Mouse (Mus musculus) bone marrow, adult 2 months (tissue): ENCODE measurements around the gene Birc5. TPM values are rescaled to one million over a fixed set of nuclear protein-coding genes. Genes with fewer than 3 reads are reported as not detected.
"Not testable (repeated sequence)": the region's sequence is repeated elsewhere in the genome, so short reads cannot be mapped to it uniquely, and the experiment has no call there.

Experiments
- H3K27ac ChIP-seq: fragments of 200-500 bp; 2 replicates; pipeline ENCODE4 v1.5.1; 2012; ENCODE audit warnings: low read depth, mild to moderate bottlenecking, control low read depth, inconsistent platforms, low read length; ENCODE audit not compliant: control insufficient read depth, poor library complexity, insufficient read depth
- H3K4me1 ChIP-seq: fragments of 200-500 bp; 2 replicates; pipeline ENCODE4 v1.6.1; 2011; ENCODE audit warnings: low read length; ENCODE audit not compliant: control insufficient read depth, insufficient read depth
- H3K4me3 ChIP-seq: fragments of 200-500 bp; replicated peaks from 2 replicates; pipeline ENCODE3; 2011; ENCODE audit warnings: mild to moderate bottlenecking, low read depth, low read length, control low read depth; ENCODE audit not compliant: control insufficient read depth
- CTCF ChIP-seq: fragments of 200-500 bp; IDR thresholded peaks from 2 replicates; pipeline ENCODE4 v1.5.1; 2011; ENCODE audit warnings: low read length, control low read depth; ENCODE audit not compliant: control insufficient read depth, insufficient read depth
- POLR2A ChIP-seq: fragments of 200-500 bp; IDR thresholded peaks from 2 replicates; pipeline ENCODE4 v1.6.1; 2011; ENCODE audit warnings: low read depth, mild to moderate bottlenecking, control low read depth, low read length, borderline replicate concordance; ENCODE audit not compliant: control insufficient read depth
- WGBS: fragments of 180-500 bp; shearing (Covaris S2); methylation state at CpG from one replicate; pipeline ENCODE4 v1.1.7; 2018; 5-methylcytosine and 5-hydroxymethylcytosine counted together
- polyA plus RNA-seq: library from polyadenylated mRNA; stranded (reverse); fragments of >200 nt; gene quantifications from 2 replicates; pipeline ENCODE4 v1.2.4, GENCODE M21; 2011; ENCODE audit warnings: low replicate concordance; ENCODE audit not compliant: missing spikeins, insufficient read depth, insufficient read length

Gene Birc5
- polyA plus RNA-seq, 1 experiment, result 403 TPM

- Histone ChIP-seq H3K4me3 (no peak overlapping the region), H3K27ac (peak overlapping the region; percentile 79), H3K4me1 (peaks cover 12% of the 10 kb centered on the region)
- TF ChIP-seq CTCF, result no peak
- TF ChIP-seq POLR2A, result no peak
- 62% methylated on average over 2 of the region's 2 CpGs for WGBS
Observed at GRCm38 (mm10) chr11:117829671-117830215, 19.3 kb upstream of the Birc5 start.

DNA sequence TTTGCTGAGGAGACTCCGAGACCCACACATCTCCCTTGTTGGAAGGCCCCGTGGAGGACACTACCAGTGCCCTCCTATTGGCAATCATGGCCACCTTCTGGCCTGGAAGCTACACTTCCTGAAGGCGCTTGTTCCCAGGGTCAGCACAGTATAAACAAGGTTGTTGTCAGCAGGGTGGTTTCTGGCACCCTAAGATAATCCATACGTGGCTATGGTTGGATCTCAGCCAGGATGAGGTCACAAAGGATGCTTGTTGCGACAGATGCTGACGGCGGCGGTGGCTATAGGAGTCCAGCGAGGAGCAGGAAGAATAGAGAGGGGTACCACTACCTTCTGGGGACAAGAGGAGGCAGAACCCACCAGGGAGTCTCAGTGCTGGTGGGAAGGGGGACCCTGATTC lies 18.6 kb upstream of the Birc5 start:
- peak overlapping the region; percentile 50 for H3K4me3 ChIP-seq
- WGBS, result 32% methylated on average over 9 of the region's 9 CpGs
- H3K27ac ChIP-seq, result peak overlapping the region; percentile 79
- TF ChIP-seq POLR2A, result no peak
- no peak for TF ChIP-seq CTCF
- H3K4me1 ChIP-seq, result peaks cover 12% of the 10 kb centered on the region

DNA sequence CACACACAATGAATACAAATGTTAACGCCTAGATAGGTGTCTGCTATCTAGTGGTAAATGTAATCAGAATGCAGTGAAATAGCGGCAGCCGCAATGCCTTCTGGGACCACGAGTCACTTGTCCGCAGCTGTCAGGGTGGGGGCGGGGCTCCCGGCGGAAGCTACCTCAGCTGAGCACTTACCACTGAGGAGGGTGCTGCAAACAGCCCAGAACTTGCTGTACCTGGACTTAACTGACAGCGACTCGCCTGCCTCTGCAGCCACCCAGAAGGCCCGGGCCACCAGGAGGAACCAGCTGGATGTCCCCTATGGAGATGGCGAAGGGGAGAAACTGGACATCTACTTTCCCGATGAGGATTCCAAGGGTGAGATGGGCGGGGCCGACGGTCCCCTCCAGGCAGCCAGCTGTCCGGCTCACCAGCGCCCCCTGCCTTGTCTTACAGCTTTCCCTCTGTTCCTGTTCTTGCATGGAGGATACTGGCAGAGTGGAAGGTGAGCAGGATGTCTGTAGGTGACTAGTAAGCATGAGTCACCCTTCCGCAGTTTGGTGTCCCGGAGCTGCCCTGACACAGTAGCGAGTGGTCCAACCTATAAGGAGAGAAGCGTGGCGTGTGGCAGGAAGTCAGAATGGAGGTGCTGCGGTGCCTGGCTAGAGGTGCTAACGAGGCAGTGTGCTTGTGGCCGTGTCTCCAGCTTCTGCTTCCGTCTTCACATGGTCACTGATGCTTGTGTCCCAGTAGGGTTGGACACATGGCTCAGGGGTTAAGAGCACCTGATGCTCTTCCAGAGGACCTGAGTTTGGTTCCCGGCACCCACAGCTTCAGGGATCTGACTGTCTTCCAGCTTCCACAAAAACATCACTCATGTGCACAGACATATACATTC lies 16.7 kb upstream of the Birc5 start:
- Histone ChIP-seq H3K27ac (peak overlapping the region; percentile 96), H3K4me3 (peak overlapping the region; percentile 91), H3K4me1 (peaks cover 14% of the 10 kb centered on the region)
- TF ChIP-seq POLR2A, result peak; percentile 58; the same call in 1 of the 2 replicates
- peak; percentile 85 for TF ChIP-seq CTCF
- WGBS, result 4% methylated on average over 28 of the region's 28 CpGs

GRCm38 (mm10) chr11:117833509-117833908 lies 15.5 kb upstream of the Birc5 start:
- 88% methylated on average over 6 of the region's 6 CpGs for WGBS
- not testable (repeated sequence) for H3K27ac ChIP-seq, H3K4me3 ChIP-seq
- peaks cover 11% of the 10 kb centered on the region for H3K4me1 ChIP-seq

- H3K4me3 ChIP-seq, result no peak overlapping the region
- peaks cover 9% of the 10 kb centered on the region for H3K4me1 ChIP-seq
- WGBS, result 90% methylated on average over 8 of the region's 8 CpGs
- TF ChIP-seq CTCF (no peak), POLR2A (no peak)
- no peak overlapping the region for H3K27ac ChIP-seq
Observed at GRCm38 (mm10) chr11:117834086-117834485, 15.0 kb upstream of the Birc5 start.

DNA sequence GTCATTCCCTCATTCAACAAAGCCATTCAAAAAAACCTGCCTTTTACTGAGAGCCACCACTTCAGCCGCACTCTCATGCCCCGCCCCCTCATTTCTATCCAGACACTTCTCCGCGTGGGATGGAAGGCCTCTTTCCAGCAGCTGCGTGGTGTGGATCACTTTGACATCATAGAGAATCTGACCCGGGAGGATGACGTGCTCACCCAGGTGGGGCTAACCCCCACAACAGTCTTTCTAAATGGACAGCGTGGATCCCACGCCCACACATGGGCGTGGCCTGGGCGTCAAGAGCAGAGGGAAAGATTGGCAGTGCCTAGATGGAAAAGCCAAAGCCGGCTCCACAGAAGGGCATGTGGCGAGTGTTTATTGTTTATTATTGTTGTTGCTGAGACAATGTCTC lies 12.7 kb upstream of the Birc5 start:
- Histone ChIP-seq H3K27ac (no peak overlapping the region; the same call in 1 of the 2 replicates), H3K4me1 (peaks cover 8% of the 10 kb centered on the region), H3K4me3 (no peak overlapping the region)
- 49% methylated on average over 13 of the region's 13 CpGs for WGBS
- no peak for TF ChIP-seq POLR2A
- no peak for TF ChIP-seq CTCF

DNA sequence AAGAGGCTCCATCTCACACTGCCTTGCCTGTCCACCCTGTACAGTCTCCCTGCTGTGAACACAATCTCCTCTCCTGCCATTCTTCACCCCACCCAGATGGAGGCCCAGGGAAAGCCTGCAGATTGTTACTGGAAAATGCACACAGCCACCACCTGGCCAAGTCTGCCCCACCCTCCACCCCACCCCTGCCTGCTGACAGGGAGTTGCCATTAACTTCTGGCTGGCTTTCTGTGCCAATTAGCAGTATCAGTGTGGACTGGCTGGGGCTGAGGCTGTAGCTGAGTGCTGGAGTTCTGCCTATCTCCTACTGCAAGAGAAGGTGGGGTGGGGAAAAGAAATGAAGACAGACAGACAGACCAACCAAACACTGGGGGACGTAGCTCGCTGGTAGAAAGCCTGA lies 10.5 kb upstream of the Birc5 start:
- Histone ChIP-seq H3K27ac (peak overlapping the region; percentile 85), H3K4me1 (peaks cover 5% of the 10 kb centered on the region), H3K4me3 (no peak overlapping the region)
- 58% methylated on average over 2 of the region's 2 CpGs for WGBS
- TF ChIP-seq POLR2A (no peak), CTCF (no peak)

DNA sequence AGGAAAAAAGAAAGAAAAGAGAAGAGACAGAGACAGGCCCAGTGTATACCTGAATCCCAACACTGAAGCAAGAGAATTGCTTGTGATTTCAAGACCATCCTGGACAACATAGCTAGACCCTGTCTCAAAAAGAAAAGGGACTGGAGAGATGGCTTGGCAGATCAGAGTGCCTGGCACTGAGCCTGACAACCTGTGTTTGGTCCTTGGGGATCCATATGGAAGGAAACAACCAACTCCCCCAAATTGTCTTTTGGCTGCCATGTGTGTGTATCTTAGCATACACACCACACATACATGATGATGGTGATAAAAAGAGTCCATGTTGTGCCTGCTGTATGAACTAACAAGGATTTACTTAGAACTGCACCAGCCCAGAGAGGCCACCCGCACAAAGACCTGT lies 10.0 kb upstream of the Birc5 start:
- WGBS, result 66% methylated on average over 1 of the region's 1 CpGs
- Histone ChIP-seq H3K27ac (peak overlapping the region; percentile 84), H3K4me3 (no peak overlapping the region), H3K4me1 (peaks cover 5% of the 10 kb centered on the region)
- TF ChIP-seq CTCF, result no peak
- TF ChIP-seq POLR2A, result no peak
